Mouse (Mus musculus): ENCODE measurements around the gene Gper1. TPM values are rescaled to one million over a fixed set of nuclear protein-coding genes. Genes with fewer than 3 reads are reported as not detected.

Gper1 gene
- polyA plus RNA-seq, 1 experiment from 2014 or later: 0.17 TPM

DNA sequence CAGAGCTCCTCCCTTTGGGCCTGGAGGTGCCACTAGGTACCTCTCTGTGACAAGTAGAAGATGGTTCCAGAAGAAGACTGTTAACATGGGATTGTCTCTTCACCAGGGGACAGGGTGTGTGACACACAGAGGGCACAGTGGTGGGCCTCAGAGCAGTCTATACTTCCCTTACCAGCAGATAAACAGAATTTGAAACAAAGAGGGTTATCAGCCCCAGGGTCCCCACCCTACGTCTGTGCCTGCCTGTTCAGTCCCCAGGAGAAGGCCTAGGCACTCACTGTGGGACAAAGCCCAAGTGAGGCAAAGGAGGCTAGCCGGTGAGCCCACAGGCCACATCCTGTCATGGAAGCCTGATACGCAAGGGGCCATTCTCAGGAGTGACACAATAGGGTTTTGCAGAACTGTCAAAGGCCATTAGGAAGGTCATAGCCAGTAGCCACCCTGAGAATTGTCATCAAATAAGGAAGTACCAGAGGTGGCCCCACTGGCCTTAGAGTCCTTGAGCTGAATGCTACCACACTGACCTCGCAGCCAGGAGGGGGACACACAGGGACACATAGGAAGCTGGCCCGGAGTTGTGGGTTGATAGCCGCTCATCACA, 18.1 kb upstream of the Gper1 start, which contains the start of gene C130050O18Rik:
Gene C130050O18Rik, plus strand, starts transcription at position 480 of the 601 bp plus-strand sequence.
- Histone ChIP-seq H3K9ac (peak within 1 kb of the TSS; percentile 46), H3K27ac (peak within 1 kb of the TSS; percentile 78), H3K4me3 (replicated peaks) (peak within 1 kb of the TSS; percentile 16; the same call in 1 of the 2 replicates), H3K36me3 (no peaks in the 10 kb centered on the region), H3K4me1 (replicated peaks) (peaks cover 63% of the 10 kb centered on the region), H3K4me2 (peak within 1 kb of the TSS; percentile 35), H3K9me3 (replicated peaks) (no peaks in the 10 kb centered on the region), H3K27me3 (no peaks in the 10 kb centered on the region)
- 25% methylated on average over 6 of the region's 6 CpGs for WGBS (ENCODE audit: insufficient replicate concordance)
- peak; percentile 83 for ATAC-seq (ENCODE audit: low read depth)
- DNase-seq: no peak

DNA sequence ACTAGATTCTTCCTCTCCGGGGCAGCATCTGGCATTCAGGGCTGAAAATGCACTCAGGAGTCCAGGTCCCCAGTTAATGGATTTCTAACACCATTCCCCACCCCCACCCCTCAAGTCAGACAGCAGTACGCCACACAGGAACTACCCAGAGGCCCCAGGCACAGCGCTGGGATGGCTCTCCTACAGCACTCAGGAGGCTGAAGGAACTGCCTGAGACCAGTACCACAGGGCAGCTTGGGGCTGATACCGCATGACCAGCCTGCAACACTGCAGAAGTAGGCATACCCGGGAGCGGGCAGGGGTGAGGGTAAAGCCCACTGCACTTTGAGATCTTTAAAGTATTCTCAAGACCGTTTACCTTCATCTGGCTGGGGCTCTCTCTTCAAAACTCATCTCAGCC, 17.5 kb upstream of the Gper1 start:
- Histone ChIP-seq H3K4me1 (replicated peaks) (peaks cover 63% of the 10 kb centered on the region), H3K27ac (peak overlapping the region; percentile 78), H3K9me3 (replicated peaks) (no peaks in the 10 kb centered on the region), H3K4me3 (replicated peaks) (peak overlapping the region; percentile 16; the same call in 1 of the 2 replicates), H3K4me2 (peak overlapping the region; percentile 35), H3K9ac (peak overlapping the region; percentile 46), H3K27me3 (no peaks in the 10 kb centered on the region), H3K36me3 (no peaks in the 10 kb centered on the region)
- 29% methylated on average over 7 of the region's 7 CpGs for WGBS (ENCODE audit: insufficient replicate concordance)
- DNase-seq: no peak
- ATAC-seq (ENCODE audit: low read depth): peak; percentile 26; the same call in 1 of the 2 replicates

GRCm38 (mm10) chr5:139405953-139406352, 17.0 kb upstream of the Gper1 start:
- DNase-seq: no peak

DNA sequence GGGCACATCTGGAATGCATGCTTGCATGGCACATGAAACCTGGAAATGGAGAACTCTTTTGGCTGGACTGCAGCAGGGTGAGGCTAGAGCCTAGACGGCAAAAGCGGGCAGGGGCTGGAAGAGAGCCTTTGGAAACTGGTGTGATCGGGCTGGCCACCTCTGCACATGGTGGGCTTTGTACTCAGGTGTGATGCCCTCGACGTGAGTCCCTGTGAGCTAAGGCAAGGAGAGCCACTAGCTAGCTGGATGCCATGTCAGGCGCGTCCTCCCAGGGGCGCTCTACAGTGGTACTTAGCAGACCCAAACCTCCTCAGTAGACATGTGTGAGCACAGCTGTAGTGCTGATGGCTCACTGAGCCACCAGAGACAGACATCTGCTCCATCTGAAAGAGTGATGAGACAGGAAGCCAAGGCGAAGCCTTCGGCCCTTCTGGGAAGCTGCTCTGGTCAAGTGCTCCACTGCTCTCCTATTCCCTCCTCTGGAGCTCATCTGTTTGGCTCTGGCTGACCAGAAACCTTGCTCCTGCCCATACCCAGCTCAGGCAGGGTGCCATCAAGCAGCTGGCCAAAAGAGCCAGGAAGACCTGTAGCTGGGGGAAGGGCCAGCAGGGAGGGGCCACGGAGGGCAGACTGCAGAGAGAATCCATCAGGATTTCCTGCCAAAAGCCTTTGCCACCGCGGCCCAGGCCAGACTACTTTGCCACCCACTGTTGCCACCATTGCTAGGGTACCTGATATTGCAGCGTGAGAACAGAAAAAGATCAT, 15.6 kb upstream of the Gper1 start:
- H3K27ac ChIP-seq: peak overlapping the region; percentile 41
- H3K4me2 ChIP-seq: peak overlapping the region; percentile 33
- H3K4me3 ChIP-seq (replicated peaks): 0 out of 2 replicates have a peak overlapping the region, but pooled peaks have one; percentile 9
- ATAC-seq (ENCODE audit: low read depth) (no peak), DNase-seq (no peak)
- 73% methylated on average over 14 of the region's 14 CpGs for WGBS (ENCODE audit: insufficient replicate concordance)
- H3K9ac ChIP-seq: 0 out of 2 replicates have a peak overlapping the region, but pooled peaks have one; percentile 13
- H3K27me3 ChIP-seq: no peaks in the 10 kb centered on the region
- no peaks in the 10 kb centered on the region for H3K36me3 ChIP-seq
- H3K9me3 ChIP-seq (replicated peaks): no peaks in the 10 kb centered on the region
- H3K4me1 ChIP-seq (replicated peaks): peaks cover 65% of the 10 kb centered on the region

More at GRCm38 (mm10) chr5:139405953-139406352, 17.0 kb upstream of the Gper1 start:
- Histone ChIP-seq H3K27ac (peak overlapping the region; percentile 78; the same call in 1 of the 2 replicates), H3K4me2 (peak overlapping the region; percentile 35), H3K9me3 (replicated peaks) (no peaks in the 10 kb centered on the region), H3K27me3 (no peaks in the 10 kb centered on the region), H3K4me3 (replicated peaks) (peak overlapping the region; percentile 16; the same call in 1 of the 2 replicates), H3K9ac (peak overlapping the region; percentile 46; the same call in 1 of the 2 replicates), H3K4me1 (replicated peaks) (peaks cover 65% of the 10 kb centered on the region), H3K36me3 (no peaks in the 10 kb centered on the region)
- WGBS (ENCODE audit: insufficient replicate concordance): 44% methylated on average over 3 of the region's 3 CpGs
- ATAC-seq (ENCODE audit: low read depth): no peak

DNA sequence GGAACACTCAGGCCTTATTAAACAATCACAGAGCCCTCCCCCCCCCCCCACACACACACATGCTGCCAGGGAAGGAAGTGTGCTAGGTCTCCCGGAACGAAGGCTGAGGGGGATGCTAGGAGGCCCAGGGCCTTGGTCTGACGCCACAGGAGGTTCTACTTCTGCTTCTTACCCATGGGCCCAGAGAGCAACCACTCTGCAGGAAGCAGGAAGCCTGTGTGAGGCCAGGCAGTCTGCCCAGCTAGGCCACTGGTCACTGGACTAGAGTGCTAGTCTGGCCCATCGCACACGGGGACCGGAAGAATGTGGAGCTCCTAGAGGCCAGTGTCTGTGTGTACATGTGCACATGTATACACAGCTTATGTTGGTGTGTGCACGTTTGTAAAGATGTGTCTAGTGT, 14.4 kb upstream of the Gper1 start:
- Histone ChIP-seq H3K4me1 (replicated peaks) (peaks cover 60% of the 10 kb centered on the region), H3K27ac (peak overlapping the region; percentile 41; the same call in 1 of the 2 replicates), H3K27me3 (no peaks in the 10 kb centered on the region), H3K9ac (no peak overlapping the region), H3K4me3 (replicated peaks) (no peak overlapping the region), H3K9me3 (replicated peaks) (no peaks in the 10 kb centered on the region), H3K4me2 (no peak overlapping the region), H3K36me3 (no peaks in the 10 kb centered on the region)
- no peak for DNase-seq
- whole genome bisulfite sequencing (ENCODE audit: insufficient replicate concordance): 43% methylated on average over 7 of the region's 7 CpGs
- ATAC-seq (ENCODE audit: low read depth): no peak

DNA sequence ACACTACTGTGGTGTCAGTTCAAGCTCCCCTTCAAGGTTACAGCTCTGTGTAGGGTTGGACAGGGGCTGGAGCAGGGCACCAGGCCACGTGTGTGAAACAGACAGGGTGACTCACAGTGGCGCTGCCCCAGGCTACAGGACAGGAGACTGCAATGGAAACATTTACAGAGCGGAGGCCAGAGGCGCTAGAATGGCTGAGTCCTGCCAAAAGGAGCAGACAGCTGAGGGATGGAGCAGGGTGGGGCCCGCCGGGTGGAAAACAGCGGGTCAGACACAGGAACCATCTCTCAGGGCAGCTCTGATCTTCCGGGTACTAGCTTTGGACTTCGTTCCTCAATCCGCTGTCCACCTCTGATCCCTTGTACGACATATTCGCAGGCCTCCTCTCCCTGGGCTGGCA, 13.5 kb upstream of the Gper1 start:
- no peak overlapping the region for H3K9ac ChIP-seq
- peaks cover 51% of the 10 kb centered on the region for H3K4me1 ChIP-seq (replicated peaks)
- DNase-seq: no peak
- no peaks in the 10 kb centered on the region for H3K9me3 ChIP-seq (replicated peaks)
- peaks cover 5% of the 10 kb centered on the region; the same call in 1 of the 2 replicates for H3K36me3 ChIP-seq
- H3K27ac ChIP-seq: 0 out of 2 replicates have a peak overlapping the region, but pooled peaks have one; percentile 27
- no peaks in the 10 kb centered on the region for H3K27me3 ChIP-seq
- no peak for ATAC-seq (ENCODE audit: low read depth)
- no peak overlapping the region for H3K4me3 ChIP-seq (replicated peaks)
- no peak overlapping the region for H3K4me2 ChIP-seq
- 72% methylated on average over 12 of the region's 12 CpGs for WGBS (ENCODE audit: insufficient replicate concordance)

DNA sequence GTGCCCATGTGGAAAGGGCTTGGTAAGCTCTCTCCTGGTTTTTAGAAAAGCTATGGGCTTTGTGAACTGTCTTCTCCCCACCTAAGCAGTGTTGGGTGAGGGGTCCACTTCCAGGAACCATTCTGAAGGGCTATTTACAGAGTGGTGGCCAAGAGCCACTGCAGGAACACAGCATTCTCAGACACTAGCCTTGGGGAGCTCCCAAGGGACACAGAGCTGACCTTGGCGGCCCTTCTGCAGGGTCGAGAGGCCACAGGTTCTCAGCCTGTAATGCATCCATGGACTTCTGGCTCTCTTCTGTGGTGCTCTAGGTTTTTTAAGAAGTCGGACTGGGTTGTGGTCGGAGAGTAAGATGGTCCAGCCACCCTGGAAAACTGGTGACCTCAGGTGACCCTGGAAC, 12.9 kb upstream of the Gper1 start:
- DNase-seq (no peak), ATAC-seq (ENCODE audit: low read depth) (no peak)
- 73% methylated on average over 4 of the region's 4 CpGs for WGBS (ENCODE audit: insufficient replicate concordance)
- Histone ChIP-seq H3K27me3 (no peaks in the 10 kb centered on the region), H3K4me3 (replicated peaks) (no peak overlapping the region), H3K9ac (no peak overlapping the region), H3K9me3 (replicated peaks) (no peaks in the 10 kb centered on the region), H3K4me2 (no peak overlapping the region), H3K27ac (no peak overlapping the region; the same call in 1 of the 2 replicates), H3K4me1 (replicated peaks) (peaks cover 45% of the 10 kb centered on the region), H3K36me3 (peaks cover 11% of the 10 kb centered on the region; the same call in 1 of the 2 replicates)

DNA sequence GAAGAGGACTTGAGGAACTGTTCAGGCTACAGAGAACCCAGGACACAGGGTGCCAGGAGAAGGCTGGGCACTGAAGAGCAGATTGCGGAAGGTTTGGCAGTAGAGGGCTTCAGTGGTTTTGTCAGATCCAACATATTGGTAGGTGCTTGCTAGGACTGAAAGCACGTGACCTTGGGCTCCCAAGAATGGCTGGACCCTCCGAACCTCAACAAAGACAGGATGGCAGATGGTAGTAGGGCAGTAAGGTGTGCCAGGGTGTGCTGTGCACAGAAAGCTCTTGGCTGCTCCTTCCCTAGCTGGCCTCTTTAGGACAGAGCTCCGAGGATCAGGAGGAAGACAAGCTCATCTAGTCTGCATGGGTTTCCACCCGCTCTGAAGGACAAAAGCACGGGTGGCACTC, 11.8 kb upstream of the Gper1 start:
- Histone ChIP-seq H3K9me3 (replicated peaks) (no peaks in the 10 kb centered on the region), H3K4me3 (replicated peaks) (no peak overlapping the region), H3K27me3 (no peaks in the 10 kb centered on the region), H3K27ac (no peak overlapping the region), H3K4me1 (replicated peaks) (peaks cover 34% of the 10 kb centered on the region), H3K4me2 (no peak overlapping the region), H3K36me3 (peaks cover 12% of the 10 kb centered on the region; the same call in 1 of the 2 replicates), H3K9ac (no peak overlapping the region)
- DNase-seq (no peak), ATAC-seq (ENCODE audit: low read depth) (no peak)
- WGBS (ENCODE audit: insufficient replicate concordance): 75% methylated on average over 6 of the region's 6 CpGs

GRCm38 (mm10) chr5:139411665-139412314, 11.2 kb upstream of the Gper1 start:
- no peak overlapping the region for H3K9ac ChIP-seq
- DNase-seq (no peak), ATAC-seq (ENCODE audit: low read depth) (no peak)
- H3K36me3 ChIP-seq: peaks cover 12% of the 10 kb centered on the region; the same call in 1 of the 2 replicates
- H3K27me3 ChIP-seq: no peaks in the 10 kb centered on the region
- no peak overlapping the region for H3K4me2 ChIP-seq
- WGBS (ENCODE audit: insufficient replicate concordance): 71% methylated on average over 15 of the region's 15 CpGs
- H3K4me1 ChIP-seq (replicated peaks): peaks cover 30% of the 10 kb centered on the region
- H3K9me3 ChIP-seq (replicated peaks): no peaks in the 10 kb centered on the region
- no peak overlapping the region for H3K4me3 ChIP-seq (replicated peaks)
- H3K27ac ChIP-seq: no peak overlapping the region

GRCm38 (mm10) chr5:139413545-139413944, 9.4 kb upstream of the Gper1 start:
- Histone ChIP-seq H3K27me3 (no peaks in the 10 kb centered on the region), H3K27ac (no peak overlapping the region), H3K4me1 (replicated peaks) (peaks cover 15% of the 10 kb centered on the region), H3K4me3 (replicated peaks) (no peak overlapping the region), H3K36me3 (peaks cover 15% of the 10 kb centered on the region; the same call in 1 of the 2 replicates), H3K9me3 (replicated peaks) (no peaks in the 10 kb centered on the region), H3K9ac (no peak overlapping the region), H3K4me2 (no peak overlapping the region)
- ATAC-seq (ENCODE audit: low read depth) (no peak), DNase-seq (no peak)
- WGBS (ENCODE audit: insufficient replicate concordance): 72% methylated on average over 4 of the region's 4 CpGs

DNA sequence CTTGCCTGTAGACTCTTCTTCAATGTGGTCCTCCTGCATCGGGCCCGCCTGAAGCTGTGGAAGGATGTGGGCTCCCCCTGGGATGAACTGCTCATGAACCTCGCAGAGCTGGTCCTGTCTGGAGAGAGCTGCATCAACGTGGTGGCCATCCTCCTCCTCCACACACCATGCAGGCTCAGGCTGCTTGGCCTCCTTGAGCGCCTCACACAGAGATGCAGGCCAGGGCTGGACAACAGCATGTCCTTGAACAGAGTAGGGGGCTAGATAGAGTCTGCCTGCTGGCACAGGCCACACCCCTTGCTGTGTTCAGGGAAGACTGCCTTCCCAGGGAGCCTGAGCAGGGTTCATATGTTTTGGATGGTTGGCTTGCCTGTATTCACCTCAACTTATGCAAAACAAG, 8.0 kb upstream of the Gper1 start:
- Histone ChIP-seq H3K27me3 (no peaks in the 10 kb centered on the region), H3K4me1 (replicated peaks) (peaks cover 3% of the 10 kb centered on the region; the same call in 1 of the 2 replicates), H3K9me3 (replicated peaks) (no peaks in the 10 kb centered on the region), H3K4me2 (no peak overlapping the region), H3K4me3 (replicated peaks) (no peak overlapping the region), H3K27ac (no peak overlapping the region), H3K9ac (no peak overlapping the region), H3K36me3 (peaks cover 15% of the 10 kb centered on the region; the same call in 1 of the 2 replicates)
- WGBS (ENCODE audit: insufficient replicate concordance): 74% methylated on average over 5 of the region's 5 CpGs
- DNase-seq: no peak
- ATAC-seq (ENCODE audit: low read depth): no peak

All from liver, embryonic 13.5 days (tissue).